Mouse (Mus musculus) NIH3T3 (cell line): ENCODE measurements around the gene Phf2.
A peak's percentile ranks its signal among the peaks of the same experiment; 100 is the strongest.

Experiments
- DNase-seq: peaks from one replicate; pipeline ENCODE4 v3.0.0-alpha.2; 2012; ENCODE audit warnings: low read depth

Phf2 gene

DNA sequence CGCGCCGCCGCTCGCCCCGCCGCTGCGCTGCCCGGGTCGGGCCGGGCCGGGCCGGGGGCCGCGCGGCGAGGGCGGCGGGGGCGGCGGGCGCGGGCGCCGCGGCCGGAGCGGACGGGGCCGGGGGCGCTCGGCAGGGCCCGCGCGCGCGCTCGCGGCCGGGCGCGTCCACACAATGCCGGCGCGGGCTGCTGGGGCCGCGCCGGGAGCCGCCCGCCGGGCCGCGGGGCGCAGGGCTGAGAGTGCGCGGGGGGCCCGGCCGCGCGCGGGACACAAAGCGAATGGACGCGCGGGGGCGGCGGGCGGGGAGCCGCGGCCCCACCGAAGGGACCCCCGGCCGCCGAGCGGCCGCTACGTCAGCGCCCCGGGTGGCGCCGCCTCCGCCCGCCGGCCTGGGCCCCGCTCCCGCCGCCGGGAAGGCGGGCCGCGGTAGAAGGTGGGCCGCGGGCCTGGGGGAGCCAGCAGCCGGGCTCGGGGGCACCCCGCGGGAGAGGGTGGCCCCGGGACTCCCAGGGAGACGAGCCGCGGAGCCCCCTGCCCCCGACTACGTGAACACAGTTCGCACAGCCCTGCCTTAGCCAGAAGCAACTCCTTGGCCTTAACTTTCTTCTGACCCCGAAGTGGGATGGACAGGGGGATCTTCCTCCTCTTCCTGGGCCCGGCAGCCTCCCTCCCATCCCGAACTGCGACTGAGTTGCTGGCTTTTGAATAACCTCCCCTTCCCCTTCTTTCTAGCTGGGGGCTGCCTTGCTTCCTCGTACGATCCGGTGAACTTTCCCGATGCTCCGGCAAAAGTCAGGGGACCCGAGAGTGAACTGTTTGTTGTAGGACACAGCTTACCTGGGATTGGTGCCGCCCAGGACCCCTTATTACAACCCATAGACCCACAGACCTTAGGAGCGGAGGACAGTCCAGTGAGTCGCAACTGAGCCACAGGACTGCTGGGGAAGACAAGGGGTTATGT, at the start of gene Phf2:
Gene Phf2 (minus strand): TSS at position 349 of the 961 bp plus-strand sequence.
- peak; percentile 51 for DNase-seq

DNA sequence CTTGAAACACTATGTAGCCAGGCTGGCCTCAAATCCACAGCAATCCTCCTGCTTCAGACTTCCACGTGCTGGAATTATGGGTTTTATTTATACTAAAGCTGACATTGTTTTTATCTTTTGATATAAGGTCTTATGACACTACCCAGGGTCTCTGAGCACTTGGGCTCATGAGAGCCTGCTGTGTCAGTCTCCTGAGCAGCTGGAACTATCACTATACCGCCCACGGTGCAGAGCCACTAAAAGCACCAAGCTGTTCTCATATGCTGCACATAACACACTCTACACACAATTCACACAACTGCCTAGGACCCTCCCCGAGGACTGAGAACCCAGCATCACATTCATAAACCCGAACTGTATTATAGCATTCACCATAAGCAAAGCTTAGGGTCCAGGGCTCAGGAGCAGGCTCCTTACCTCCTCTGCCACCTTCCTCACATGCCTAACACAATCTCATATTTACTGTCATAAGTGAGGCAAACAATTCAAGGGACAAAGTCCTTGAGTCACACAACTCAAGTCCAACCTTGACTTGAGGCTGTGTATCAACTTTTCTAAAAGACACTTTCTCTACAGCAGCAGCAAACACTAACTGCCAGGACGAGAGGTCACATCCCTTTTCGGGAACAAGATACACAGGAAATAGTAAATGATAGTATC, 49.0 kb upstream of the Phf2 start:
- DNase-seq: no peak

DNA sequence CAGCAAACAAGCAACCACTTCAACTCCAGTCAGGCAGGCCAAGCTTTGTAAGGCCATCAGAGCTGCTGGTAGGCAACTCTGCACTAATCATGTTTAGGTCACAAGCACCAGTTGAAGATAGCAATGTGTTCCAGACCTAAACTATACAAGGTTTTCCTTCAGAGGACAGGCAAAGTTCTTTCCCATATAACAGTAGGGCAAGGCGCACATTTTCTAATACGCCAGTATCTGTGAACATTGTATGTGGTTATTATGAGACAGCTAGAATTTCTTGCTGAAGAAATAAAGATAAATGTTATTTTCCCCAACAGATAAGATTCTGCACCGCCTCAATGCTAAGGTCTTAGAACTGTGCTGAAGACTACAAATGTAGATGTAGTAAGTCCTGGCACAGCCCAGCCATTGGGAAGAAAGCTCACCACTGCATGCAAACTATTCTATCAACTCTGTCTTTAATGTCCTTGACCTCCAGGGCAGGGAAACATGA, 46.2 kb upstream of the Phf2 start:
- DNase-seq: no peak

DNA sequence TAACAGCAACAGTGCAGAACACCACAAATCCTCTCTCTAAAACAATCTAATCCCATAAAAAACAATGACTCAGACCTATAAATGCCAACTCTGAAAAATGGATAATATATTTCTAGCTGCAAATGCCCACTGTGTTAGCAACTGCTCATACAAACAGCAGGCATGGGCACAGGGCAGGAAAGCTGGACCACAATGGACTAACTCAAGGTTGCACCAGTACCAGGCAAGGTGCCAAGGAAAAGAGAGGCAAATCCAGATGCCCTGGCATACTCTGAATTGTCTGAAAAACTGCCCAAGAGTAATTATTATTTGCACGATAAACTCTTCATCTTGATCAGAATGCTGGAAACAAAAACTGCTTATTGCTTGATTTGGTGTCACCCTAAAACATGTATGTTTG, 42.8 kb upstream of the Phf2 start:
- peak; percentile 68 for DNase-seq

DNA sequence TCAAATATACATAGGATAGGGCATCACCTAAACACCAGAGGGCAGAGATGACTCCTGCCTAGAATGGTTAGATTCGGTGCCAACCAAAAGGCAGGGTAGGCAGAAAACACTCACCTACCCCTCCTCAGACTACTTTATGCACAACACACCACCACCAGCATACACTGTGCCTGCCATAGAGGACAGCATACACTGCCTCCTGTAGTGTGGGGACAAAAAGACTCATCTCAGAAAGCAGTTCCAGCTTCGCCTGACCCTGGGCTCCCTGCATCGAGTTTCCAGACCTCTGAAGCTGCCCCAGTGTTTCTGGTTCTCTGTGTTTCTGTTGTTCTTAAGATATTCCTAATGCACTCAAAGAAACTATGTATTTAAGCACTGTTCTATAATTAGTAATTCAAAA, 42.2 kb upstream of the Phf2 start:
- DNase-seq: no peak

DNA sequence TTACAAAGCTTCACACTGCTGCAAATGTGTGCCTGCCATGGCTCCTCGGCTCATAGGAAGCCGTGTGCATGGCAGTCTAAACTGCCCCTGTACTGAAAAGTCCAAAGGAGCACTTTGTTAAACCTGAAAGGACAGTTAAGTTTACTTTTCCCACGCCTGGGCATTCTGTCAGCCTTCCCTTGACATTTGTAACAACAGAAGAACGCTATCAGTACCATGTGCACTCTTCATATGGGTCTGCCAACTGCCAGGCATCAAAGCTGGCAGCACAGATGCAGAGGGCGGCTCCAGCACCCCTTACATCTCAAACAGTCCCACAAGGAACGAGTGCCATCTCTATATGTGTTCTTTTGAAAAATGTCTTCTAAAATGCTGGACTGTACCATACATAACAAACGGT, 40.5 kb upstream of the Phf2 start:
- no peak for DNase-seq

DNA sequence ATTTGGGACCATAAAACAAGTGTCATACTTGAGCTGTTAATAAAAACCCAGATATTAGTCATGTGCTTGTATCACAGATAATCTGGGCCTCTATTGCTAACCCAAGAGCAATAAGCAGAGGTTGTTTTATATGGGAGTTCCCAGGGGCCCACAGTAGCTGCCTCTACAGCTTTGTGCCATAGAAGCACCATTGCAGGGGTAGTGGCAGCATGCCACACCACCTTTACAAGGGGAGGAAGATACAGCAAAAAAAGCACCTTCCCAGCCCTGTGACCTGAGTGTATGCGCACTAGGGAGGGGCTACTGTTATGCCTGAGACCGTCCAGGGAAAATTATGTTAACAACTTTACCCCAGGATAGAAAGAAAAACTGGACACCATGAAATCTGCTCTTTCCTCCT, 34.5 kb upstream of the Phf2 start:
- no peak for DNase-seq

DNA sequence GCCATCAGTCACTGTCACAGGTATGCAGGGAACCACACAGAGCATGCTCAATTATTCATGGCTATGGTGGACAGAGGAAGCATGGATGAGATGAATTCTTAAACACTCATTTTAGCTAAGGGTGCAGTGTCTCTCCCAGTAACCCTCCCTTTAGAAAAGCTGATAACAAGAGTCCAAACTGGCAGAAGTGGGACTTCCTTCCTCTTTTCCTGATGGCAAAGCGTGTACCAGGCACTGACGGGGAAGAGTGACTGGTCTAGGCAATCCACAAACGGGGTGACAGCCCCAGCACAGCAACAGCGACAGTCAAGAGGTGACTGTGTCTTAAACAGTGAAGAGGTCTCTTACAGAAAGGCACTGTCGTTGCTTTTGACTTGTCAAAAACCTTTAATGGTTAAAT, 24.5 kb upstream of the Phf2 start:
- DNase-seq: no peak

DNA sequence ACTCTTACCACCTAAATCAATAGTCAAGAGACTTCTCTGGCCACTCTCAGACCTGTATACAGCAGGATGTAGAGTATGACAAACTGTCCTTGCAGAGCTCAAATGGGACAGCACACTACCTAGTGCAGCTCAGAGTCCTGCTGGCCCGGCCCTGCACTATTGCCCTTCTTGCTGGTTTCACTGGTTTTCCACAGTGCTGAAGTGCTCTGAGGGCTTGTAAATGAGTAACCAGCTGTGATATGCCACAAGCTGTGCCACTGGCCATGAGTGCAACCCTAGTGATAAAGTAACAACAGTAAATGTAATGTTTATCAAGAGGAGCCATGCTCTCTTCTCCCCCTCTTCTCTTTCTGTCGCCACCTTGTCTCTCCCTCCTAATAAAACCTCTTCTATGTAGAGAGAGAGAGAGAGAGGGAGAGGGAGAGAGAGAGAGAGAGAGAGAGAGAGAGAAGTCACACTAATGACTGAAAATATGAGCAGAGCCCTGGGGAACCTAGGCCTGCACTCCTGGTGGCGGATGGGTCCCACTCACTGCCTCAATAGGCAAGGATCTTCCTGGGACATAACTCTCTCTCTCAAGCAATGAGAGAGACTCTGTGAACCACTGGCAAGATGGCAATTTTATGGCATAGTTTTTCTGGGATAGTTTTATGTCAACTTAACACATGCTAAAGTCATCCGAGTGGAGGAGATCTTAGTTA, 19.5 kb upstream of the Phf2 start:
- no peak for DNase-seq

DNA sequence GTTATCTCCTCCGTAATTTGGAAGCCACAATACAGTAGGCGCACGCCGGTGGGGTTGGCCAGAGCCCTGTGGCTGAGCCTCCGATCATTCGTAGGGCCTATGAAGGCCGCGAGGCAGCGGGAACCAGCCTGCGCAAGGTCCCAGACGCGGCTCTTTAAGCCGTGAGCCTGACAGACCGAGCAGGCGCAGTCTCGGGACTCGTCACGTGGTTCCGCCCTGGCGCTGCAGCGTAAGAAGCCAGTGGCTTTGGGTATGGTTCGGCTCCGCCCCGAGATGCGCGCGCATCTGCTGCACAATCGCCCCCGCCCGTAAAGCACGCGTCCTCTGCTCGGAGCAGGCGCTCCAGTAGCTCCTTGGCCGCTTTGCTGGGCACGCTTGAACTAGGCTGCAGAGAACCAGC, 7.6 kb upstream of the Phf2 start:
- DNase-seq: peak; percentile 98

DNA sequence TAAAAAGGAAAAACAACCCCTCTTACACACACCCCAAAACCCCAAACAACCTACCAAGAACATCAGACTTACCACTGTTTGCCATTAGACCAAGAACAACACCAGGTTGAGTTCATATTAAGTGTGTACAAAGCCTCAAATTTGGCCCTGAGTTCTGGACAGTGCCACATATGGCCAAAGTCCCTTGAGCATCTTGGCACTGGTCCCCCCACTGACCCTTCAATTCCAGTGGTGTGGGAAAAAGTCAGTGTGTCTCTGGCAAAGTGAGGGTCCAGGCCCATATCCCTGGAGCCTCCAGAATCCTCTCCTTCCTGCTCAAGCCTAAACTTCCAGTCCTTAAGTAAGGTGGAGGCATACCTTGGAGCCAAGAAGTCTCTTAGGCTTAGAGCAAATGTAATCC, 6.9 kb upstream of the Phf2 start:
- DNase-seq: no peak

DNA sequence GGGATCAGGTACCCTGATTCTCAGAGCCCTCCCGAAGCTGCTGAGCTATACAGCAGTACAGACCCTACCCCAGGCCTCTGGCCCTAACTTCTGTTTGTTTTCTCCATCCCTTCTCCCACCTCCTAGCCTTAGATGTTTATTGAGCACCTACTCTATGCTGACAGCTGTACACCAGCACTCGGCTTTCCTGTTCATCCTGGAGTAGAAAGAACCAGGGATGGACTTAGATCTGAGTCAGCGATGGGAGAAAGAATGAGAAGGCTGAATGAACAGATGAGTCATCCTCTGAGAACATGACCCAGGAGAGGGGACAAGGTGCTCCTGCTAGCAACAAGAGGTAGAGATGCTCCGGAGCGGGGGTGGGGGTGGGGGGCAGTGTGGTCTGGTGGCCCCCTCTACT, 1.8 kb upstream of the Phf2 start:
- DNase-seq: peak; percentile 45

DNA sequence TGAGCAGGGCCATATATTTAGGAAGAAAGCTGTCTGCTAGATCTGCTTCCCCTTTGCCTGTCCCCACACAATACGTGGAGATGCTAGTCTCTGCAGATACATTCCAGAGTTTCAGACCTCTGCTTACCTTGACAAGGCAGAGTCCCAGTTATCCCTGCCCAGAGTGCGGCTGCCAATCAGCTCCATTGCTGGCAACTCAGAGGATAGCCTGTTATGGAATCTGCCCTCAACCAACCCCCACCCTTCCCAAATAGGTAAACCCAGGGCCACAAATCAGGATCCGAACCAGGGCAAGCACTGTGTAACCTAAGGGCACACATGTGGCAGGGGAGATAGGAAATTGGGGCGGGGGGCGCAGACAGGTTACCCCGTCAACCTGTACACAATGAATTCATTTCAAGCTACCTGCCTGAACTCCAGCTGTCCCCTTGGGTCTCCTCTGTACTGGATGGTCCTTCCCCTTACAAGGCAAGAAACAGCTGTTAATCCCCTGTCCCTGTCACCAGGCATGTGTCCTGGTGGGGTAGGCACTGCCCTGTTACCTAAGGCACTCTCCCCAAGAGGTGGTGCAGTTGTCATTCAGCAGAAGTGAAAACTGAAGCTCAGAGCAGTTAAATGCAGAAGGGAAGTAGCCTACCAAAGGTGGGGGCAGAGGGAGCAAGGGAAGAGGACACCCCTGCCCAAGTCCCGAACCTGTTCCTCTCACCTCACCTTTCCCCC, 1.1 kb upstream of the Phf2 start:
- no peak for DNase-seq

DNA sequence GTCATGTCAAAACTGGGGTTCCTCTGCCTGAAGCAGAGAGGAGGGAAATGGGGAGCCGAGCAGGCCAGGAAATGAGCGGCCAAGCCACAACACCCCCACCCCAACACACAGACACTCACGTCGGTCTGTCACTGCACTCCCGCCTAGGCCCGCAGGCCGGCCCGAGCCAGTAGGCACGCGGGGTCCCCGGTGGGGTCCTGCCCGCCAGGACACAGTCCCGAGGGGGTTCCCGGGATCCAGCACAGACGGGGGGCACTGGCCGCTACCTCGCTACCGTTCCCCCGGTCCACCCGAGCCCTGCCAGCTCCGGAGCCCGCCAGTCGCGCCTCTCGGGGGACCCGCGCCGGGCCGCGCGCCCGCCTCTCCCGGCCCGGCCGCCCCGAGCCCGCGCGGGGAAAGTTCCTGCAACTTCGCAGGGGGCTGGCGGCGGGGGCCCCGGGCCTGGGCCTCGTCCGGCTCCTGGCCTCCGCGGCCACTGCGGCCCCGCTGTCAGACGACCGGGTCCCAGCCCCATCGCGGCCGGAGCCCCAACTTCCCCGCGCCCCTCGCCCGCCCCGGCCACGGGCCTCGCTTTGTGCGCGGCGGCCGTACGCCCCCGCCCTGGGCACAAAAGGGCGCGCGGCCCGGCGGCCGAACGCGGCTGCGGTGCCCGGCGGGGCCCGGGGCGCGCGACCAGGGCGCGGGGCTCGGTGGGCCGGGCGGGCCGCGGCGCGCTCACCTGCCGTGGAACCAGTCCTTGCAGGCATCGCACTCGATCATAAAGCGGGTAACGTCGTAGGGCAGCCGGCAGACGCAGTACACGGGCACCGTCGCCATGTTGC, 759 bp downstream of the Phf2 start:
- DNase-seq: peak; percentile 48

DNA sequence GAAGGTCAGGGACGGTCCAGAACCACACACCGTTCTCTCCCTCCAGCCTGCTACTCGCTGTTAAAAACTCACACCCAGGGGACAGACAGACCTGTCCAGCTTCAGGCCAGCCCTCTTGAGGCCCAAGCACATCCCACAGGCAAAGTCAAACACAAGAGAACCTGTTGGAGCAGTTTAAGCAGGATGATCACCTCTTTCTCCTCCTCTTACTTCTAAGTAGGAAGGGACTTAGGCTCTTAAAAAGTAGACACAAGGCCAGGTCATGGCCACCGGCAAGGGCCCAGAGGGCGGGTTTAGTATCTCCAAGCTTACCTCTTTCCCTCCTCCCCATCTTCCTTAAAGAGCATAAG, 1.3 kb downstream of the Phf2 start:
- peak; percentile 35 for DNase-seq

DNA sequence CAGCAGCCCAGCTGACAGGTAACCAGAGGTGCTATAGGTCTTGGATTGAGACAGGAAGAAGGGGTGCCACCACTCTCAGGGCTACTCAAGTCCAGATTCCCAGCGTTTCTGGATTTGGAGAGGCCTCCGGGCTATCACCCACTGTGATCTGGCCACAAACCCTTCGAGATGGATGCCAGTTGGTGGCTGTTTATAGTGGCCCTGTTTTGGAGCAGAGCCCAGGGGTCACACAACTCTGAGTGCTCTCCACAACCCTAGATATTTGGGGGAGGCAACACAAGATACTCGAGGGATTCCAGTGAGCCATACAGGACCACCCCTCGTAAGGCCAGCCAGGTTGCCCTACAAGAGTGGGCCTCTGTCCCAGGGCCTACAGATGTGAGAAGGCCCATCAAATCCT, 1.8 kb downstream of the Phf2 start:
- DNase-seq: no peak

DNA sequence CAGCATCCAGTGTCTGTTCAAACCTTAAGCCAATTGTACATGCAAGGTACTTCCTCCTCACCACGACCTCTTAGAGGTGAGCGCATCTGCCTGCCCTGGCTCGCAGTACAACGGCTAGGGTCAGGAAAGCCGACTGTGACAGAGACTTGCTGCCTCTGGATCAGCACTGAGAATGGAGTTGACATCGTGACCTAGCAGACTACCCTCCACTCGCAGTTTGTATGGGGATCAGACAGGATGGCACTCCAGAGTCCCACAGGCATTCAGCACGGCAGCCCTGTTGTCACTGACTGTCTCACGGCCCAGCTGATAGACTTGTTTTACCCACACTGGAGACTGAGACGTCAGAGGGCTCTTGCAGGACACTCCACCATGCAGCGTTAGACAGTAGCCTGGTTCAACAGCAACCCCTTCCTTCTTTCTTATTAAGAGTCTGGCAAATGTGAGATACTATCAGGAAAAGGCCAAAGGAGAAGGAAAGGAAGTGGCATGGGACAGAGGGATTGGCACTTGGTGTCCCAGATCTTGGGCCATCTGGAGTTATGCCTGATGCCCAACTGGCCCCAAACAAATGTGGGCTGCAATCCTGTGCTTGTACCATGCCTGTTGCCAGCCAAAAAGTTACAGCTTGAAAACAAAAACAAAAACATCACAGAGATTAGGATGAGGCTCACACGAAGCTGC, 6.1 kb downstream of the Phf2 start:
- no peak for DNase-seq

DNA sequence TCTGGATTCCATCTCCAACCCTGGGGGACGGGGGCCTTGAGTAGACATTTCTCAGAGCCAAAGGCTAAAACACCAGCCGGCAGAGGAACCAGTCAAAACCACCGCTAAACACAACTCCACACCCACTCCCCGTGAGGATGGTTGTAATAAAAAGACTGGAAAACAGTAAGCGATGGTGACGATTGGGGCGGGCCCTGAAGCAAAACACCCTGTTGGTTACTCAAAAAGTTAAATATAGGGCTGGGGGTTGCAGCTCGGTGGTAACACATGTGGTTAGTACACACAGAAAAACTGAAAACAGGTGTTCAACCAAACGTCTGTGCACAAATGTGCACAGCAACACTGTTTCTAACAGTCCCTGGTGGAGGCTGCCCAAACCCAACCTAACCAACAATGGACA, 7.4 kb downstream of the Phf2 start:
- no peak for DNase-seq

DNA sequence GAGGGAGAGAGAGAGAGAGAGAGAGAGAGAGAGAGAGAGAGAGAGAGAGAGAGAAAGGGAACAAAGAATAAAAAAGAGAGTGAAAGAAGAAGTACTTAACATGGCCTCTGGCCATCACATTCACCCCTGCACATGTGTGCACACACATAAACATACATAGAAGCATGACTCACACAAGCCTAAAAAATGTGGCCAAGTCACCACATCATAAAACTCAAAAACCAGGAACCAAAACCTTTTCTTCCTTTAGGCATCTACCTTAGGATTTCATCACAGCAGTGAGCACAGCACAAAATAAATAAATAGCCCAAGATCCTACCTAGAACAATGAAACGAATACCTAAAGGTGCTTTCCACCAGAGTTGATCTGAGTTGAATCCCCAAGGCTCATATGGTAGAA, 9.0 kb downstream of the Phf2 start:
- DNase-seq: no peak

DNA sequence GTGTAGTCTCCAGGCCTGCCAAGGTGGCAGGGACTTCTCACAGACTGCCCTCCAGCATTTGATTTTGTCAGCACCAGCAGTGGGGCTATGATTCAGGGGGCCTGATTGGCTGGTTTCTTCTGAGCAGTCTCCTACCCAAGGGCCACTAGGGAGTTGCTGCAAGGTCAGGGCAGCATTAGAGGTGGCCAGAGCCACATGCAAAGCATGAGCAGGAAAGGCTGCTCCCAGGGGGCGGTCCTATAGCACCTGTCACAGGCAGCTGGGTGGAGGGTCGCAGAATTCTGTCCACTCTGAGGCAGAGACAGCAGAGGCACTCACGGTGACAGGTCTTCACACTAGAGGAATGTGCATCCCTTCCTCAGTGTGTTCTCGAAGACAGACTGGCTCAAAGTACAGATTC, 12.1 kb downstream of the Phf2 start:
- DNase-seq: no peak

DNA sequence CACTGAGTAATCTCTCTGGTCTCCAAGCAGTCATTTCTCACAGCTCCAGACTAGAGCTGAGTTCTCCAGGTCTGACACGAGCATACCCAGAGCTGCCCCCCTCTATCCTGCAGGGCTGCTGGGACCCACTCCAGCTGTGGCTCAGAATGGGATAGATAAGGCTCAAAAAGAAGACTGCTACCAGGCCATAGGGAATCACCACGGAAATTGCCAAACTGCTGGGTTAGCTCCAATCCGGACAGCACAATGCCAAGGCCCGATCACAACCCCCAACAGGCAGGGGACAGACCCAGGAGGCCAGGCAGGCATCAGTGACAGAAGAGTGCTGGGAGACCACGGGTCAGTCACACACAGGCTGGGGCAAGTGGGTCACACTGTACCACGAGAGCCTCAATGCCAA, 12.9 kb downstream of the Phf2 start:
- DNase-seq: peak; percentile 43
